Mouse (Mus musculus) stomach, postnatal 0 days (tissue): ENCODE measurements around the gene Gdi2.
"Not testable (repeated sequence)": the region's sequence is repeated elsewhere in the genome, so short reads cannot be mapped to it uniquely, and the experiment has no call there.

Source experiments
- CTCF ChIP-seq: IDR thresholded peaks from 2 replicates; pipeline ENCODE4 v1.5.1; 2016; ENCODE audit warnings: antibody characterized with exemption, low read depth, mild to moderate bottlenecking, moderate library complexity
- EP300 ChIP-seq: optimal IDR thresholded peaks from 2 replicates; pipeline ENCODE3; 2016; ENCODE audit warnings: antibody characterized with exemption

- TF ChIP-seq EP300, CTCF: not testable (repeated sequence)
Measured at GRCm38 (mm10) chr13:3519357-3519756, 18.5 kb upstream of the Gdi2 start.
